Mouse (Mus musculus) liver, postnatal 0 days (tissue): ENCODE results near the gene Olfr543. TPM values are rescaled to one million over a fixed set of nuclear protein-coding genes. Genes with fewer than 3 reads are reported as not detected.
"Not testable (repeated sequence)": the region's sequence is repeated elsewhere in the genome, so short reads cannot be mapped to it uniquely, and the experiment has no call there.

Source experiments
- ATAC-seq: fragments of 200-750 bp; cut with Nextera tagmentation; 2 replicates; pipeline ENCODE4 v1.8.0; 2017; ENCODE audit warnings: mild to moderate bottlenecking, moderate library complexity
- DNase-seq: peaks from one replicate; pipeline ENCODE4 v3.0.0-alpha.2; 2016
- H3K27ac ChIP-seq: fragments of 300-500 bp; sonication (generic); 2 replicates; pipeline ENCODE4 v1.5.1; 2014; ENCODE audit warnings: antibody characterized with exemption, moderate library complexity, mild to moderate bottlenecking, low read depth
- H3K27me3 ChIP-seq: fragments of 300-500 bp; sonication (generic); 2 replicates; pipeline ENCODE4 v1.6.1; 2014; ENCODE audit warnings: low read length, control low read depth, mixed read lengths; ENCODE audit not compliant: insufficient read depth
- H3K36me3 ChIP-seq: fragments of 300-500 bp; sonication (generic); replicated peaks from 2 replicates; pipeline ENCODE4 v1.6.1; 2014; ENCODE audit warnings: mild to moderate bottlenecking, control low read depth, low read length, moderate library complexity, mixed read lengths; ENCODE audit not compliant: insufficient read depth
- H3K4me1 ChIP-seq: fragments of 300-500 bp; sonication (generic); 2 replicates; pipeline ENCODE4 v1.6.1; 2014; ENCODE audit warnings: antibody characterized with exemption, mild to moderate bottlenecking, control low read depth; ENCODE audit not compliant: insufficient read depth
- H3K4me2 ChIP-seq: fragments of 300-500 bp; sonication (generic); 2 replicates; pipeline ENCODE4 v1.6.1; 2014; ENCODE audit warnings: low read depth, mild to moderate bottlenecking, low read length, moderate library complexity, mixed read lengths
- H3K4me3 ChIP-seq: fragments of 300-500 bp; sonication (generic); 2 replicates; pipeline ENCODE4 v1.5.1; 2014; ENCODE audit warnings: low read depth, low read length
- H3K9ac ChIP-seq: fragments of 300-500 bp; sonication (generic); replicated peaks from 2 replicates; pipeline ENCODE4 v1.6.1; 2014; ENCODE audit warnings: mild to moderate bottlenecking, moderate library complexity
- H3K9me3 ChIP-seq: fragments of 300-500 bp; sonication (generic); 2 replicates; pipeline ENCODE4 v1.6.1; 2016; ENCODE audit warnings: mild to moderate bottlenecking, control low read depth, low read length, mixed read lengths
- CTCF ChIP-seq: sonication (generic); IDR thresholded peaks from 2 replicates; pipeline ENCODE4 v1.5.1; 2016; ENCODE audit warnings: antibody characterized with exemption, low read depth
- EP300 ChIP-seq: IDR thresholded peaks from 2 replicates; pipeline ENCODE4 v1.6.1; 2016; ENCODE audit warnings: antibody characterized with exemption, low read depth, mild to moderate bottlenecking
- WGBS: fragments of 180-500 bp; shearing (Covaris S2); extraction: QIAGEN DNeasy Blood & Tissue Kit; methylation state at CpG from one replicate; pipeline ENCODE4 v1.1.7; 2014; ENCODE audit not compliant: insufficient replicate concordance; 5-methylcytosine and 5-hydroxymethylcytosine counted together
- polyA plus RNA-seq: library from polyadenylated mRNA; unstranded; fragments of >200 nt; fragmentation: Nextera tagmentation; extraction: Ambion mirVana; gene quantifications from 2 replicates; pipeline ENCODE4 v1.2.1, GENCODE M21; 2015

Gene Olfr543
- polyA plus RNA-seq, 1 experiment from 2014 or later, result 0.19 TPM

DNA sequence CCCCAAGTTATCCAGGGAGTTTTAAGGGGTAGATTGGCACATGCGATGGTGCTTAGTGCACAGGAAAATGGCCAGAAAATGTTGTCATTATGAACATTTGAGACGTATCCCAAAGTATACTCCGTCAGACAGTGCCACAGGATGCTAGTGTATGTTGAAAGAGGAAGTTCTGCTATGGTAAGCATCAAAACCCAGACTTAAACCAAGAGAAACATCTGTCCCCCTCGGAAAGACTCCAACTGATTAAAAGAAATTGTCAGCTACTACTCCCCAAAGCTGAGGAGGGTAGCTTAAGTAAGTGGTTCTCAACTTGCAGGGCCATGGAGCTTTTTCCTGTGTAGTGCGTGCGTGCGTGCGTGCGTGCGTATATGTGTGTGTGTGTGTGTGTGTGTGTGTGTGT lies 30.4 kb upstream of the Olfr543 start:
- H3K9me3 ChIP-seq, result no peaks in the 10 kb centered on the region
- no peak overlapping the region for H3K27ac ChIP-seq
- H3K27me3 ChIP-seq, result 0 out of 2 replicates have a peak, but pooled peaks cover 5% of the 10 kb centered on the region
- H3K4me3 ChIP-seq, result no peak overlapping the region
- H3K4me2 ChIP-seq, result no peak overlapping the region
- TF ChIP-seq EP300, result no peak
- TF ChIP-seq CTCF, result no peak
- ATAC-seq (no peak), DNase-seq (no peak)
- H3K4me1 ChIP-seq, result no peaks in the 10 kb centered on the region
- 59% methylated on average over 10 of the region's 10 CpGs for WGBS
- H3K9ac ChIP-seq, result no peak overlapping the region
- no peaks in the 10 kb centered on the region for H3K36me3 ChIP-seq

DNA sequence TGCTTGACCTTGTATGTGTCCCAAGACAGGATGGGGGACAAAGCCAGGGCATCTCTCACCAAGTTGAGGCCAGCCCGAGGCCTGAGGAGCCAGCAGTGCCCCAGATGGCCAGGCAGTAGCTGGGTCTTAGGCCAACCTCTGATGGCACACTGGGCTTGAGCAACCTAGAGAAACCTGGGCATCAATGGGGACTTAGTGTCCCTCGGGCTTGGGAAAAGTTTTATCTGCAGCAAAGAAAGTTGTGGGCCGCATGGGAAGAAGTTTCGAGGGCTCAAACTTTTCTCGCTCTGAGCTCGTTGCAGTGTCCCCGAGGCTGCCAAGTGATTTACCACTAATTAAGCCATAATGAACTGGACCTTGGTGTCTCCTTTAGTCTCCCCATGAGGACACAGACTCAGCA lies 28.2 kb upstream of the Olfr543 start:
- TF ChIP-seq CTCF (no peak), EP300 (no peak)
- Histone ChIP-seq H3K9me3 (no peaks in the 10 kb centered on the region), H3K4me2 (no peak overlapping the region), H3K36me3 (no peaks in the 10 kb centered on the region), H3K4me1 (no peaks in the 10 kb centered on the region), H3K27ac (no peak overlapping the region), H3K9ac (no peak overlapping the region), H3K27me3 (0 out of 2 replicates have a peak, but pooled peaks cover 5% of the 10 kb centered on the region), H3K4me3 (no peak overlapping the region)
- DNase-seq (no peak), ATAC-seq (no peak)
- WGBS, result 73% methylated on average over 7 of the region's 7 CpGs

DNA sequence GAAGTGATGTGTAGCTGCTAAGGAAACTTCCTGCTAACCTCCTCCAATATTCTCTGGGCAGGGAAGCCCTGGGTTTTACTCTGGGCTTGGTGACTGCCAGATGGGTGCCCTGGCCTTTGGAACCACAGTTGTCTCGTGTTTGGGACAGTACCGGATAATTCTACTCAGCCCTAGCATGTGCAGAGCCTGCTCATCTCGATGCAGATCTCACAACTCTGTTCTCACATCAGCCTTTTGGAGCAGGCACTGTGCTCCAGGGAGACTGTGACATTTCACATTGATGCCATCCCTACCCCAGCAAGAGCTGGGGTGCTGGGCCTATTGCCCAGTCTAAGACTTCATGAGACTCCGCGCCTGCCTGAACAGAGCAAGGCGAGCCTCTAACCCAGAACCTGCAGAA lies 27.2 kb upstream of the Olfr543 start:
- Histone ChIP-seq H3K27me3 (0 out of 2 replicates have a peak, but pooled peaks cover 4% of the 10 kb centered on the region), H3K36me3 (no peaks in the 10 kb centered on the region), H3K9ac (no peak overlapping the region), H3K4me3 (no peak overlapping the region), H3K4me1 (no peaks in the 10 kb centered on the region), H3K9me3 (no peaks in the 10 kb centered on the region), H3K27ac (no peak overlapping the region), H3K4me2 (no peak overlapping the region)
- DNase-seq (no peak), ATAC-seq (no peak)
- 83% methylated on average over 6 of the region's 6 CpGs for WGBS
- TF ChIP-seq CTCF, result no peak
- TF ChIP-seq EP300, result no peak

DNA sequence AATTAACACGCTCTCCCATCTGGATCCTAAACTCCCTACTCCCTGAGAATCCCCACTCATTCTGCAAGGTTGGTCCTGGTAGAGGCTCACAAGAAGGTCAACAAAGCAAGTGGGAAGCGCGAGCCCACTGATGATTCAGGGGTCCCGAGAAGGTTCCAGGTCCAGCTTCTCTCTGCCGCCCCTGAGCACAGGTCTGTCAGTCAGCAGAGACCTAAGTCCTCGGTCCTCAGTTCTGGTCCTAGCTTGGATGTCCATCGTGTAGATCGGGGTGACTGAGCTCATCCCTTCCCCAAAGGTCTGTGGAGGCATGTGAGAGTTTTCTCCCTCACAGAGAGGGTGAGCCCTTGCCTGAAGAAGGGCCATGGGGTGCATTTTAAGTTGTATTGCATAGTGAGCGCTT lies 26.6 kb upstream of the Olfr543 start:
- no peaks in the 10 kb centered on the region for H3K9me3 ChIP-seq
- DNase-seq (no peak), ATAC-seq (no peak)
- H3K27ac ChIP-seq, result no peak overlapping the region
- TF ChIP-seq EP300 (no peak), CTCF (no peak)
- H3K4me3 ChIP-seq, result no peak overlapping the region
- no peaks in the 10 kb centered on the region for H3K27me3 ChIP-seq
- no peak overlapping the region for H3K9ac ChIP-seq
- no peak overlapping the region for H3K4me2 ChIP-seq
- H3K36me3 ChIP-seq, result no peaks in the 10 kb centered on the region
- H3K4me1 ChIP-seq, result no peaks in the 10 kb centered on the region
- 86% methylated on average over 9 of the region's 9 CpGs for WGBS

DNA sequence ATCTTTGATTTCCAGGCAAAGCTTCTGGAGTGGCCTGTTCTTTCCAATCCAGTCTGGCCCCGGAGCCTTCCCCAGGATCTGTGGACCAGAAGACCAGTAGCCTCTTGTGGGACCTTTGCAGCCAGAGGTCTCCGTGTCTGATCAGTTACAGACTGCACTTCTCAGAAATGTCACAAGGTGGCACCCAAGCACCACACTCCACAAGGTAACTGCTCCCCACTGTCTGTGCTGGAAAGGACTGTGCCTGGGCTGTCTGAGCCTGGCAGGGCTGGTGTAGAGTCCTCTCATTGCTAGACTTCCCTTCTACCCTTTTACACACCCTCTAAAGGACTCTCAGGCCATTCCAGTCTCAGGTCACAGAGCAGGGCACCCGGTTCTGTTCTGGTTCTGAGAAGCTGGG lies 25.4 kb upstream of the Olfr543 start:
- Histone ChIP-seq H3K9ac (no peak overlapping the region), H3K4me2 (no peak overlapping the region), H3K27ac (no peak overlapping the region), H3K36me3 (no peaks in the 10 kb centered on the region), H3K4me3 (no peak overlapping the region), H3K27me3 (no peaks in the 10 kb centered on the region), H3K9me3 (no peaks in the 10 kb centered on the region), H3K4me1 (no peaks in the 10 kb centered on the region)
- peak; percentile 89 for TF ChIP-seq CTCF
- no peak for TF ChIP-seq EP300
- 32% methylated on average over 3 of the region's 3 CpGs for WGBS
- ATAC-seq, result peak; percentile 57
- DNase-seq, result peak; percentile 77

DNA sequence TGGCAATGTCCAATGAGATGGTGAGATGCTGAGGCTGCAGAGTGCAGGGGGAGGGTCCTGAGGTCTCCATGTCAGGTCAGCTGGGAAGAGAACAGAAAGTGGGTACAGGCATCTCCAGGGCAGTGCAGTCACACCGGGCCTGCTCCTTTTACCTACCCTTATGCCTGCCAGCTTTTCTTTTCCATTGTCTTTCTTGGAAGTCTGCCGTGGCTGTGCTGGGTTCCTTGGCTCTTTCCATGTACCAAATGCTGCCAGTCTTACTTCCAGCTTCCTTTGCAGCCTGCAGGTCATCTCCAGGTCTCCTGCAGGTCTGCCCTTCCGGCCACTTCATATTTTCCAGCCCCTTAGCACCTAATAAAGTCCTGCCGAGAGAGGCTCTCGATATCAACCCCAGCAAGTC lies 20.5 kb upstream of the Olfr543 start:
- Histone ChIP-seq H3K27me3 (no peaks in the 10 kb centered on the region), H3K4me1 (no peaks in the 10 kb centered on the region), H3K4me2 (no peak overlapping the region), H3K4me3 (no peak overlapping the region), H3K9me3 (no peaks in the 10 kb centered on the region), H3K27ac (no peak overlapping the region), H3K9ac (no peak overlapping the region), H3K36me3 (no peaks in the 10 kb centered on the region)
- 75% methylated on average over 5 of the region's 5 CpGs for WGBS
- ATAC-seq (no peak), DNase-seq (no peak)
- TF ChIP-seq EP300 (no peak), CTCF (no peak)

DNA sequence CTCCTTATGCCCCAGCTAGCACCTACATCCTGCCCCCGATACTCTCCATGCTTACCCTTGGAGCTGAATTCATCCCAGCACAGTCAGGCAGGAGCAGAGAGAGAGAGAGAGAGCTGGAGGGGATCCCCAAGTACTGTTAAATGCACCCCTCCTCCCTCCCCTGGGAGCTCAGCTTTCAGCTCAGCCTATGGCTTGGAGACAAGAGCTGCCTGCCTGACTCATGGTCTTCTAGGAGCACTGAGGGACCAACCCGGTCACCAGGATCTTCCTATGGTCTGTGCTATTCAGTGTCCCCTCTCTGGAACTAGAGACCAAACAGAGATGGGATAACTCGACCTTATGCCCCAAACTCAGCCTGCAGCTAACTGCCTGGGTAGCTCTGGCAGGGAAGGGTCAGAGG lies 18.0 kb upstream of the Olfr543 start, which contains the start of gene Olfr545:
Olfr545 (minus strand) TSS at position 101 of the 400 bp plus-strand sequence.
- DNase-seq (no peak), ATAC-seq (no peak)
- H3K36me3 ChIP-seq, result no peaks in the 10 kb centered on the region
- H3K27me3 ChIP-seq, result no peaks in the 10 kb centered on the region
- H3K9ac ChIP-seq, result no peak within 1 kb of the TSS
- no peak within 1 kb of the TSS for H3K4me3 ChIP-seq
- H3K27ac ChIP-seq, result no peak within 1 kb of the TSS
- WGBS, result 64% methylated on average over 3 of the region's 3 CpGs
- no peak within 1 kb of the TSS for H3K4me2 ChIP-seq
- TF ChIP-seq EP300 (no peak), CTCF (no peak)
- no peaks in the 10 kb centered on the region for H3K9me3 ChIP-seq
- H3K4me1 ChIP-seq, result no peaks in the 10 kb centered on the region

DNA sequence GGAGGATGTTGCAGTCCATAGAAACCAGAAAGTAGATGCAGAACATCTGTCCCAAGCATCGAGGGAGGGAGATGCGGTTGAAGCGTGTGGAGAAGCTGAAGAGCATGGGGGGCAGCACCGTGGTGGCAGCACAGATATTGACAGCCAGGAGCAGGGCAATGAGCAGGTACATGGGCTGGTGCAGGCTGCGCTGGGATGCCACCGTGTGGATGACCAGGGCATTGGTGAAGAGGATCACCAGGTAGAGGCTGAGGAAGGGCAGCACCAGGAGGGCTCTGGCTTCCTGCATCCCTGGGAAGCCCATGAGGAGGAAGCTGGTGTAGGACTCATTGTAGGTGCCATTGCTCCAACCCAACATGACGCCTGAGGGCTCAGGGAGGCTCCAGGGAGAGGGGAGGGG lies 12.9 kb upstream of the Olfr543 start:
- H3K27ac ChIP-seq, ATAC-seq, H3K9me3 ChIP-seq, H3K36me3 ChIP-seq, H3K4me3 ChIP-seq, H3K9ac ChIP-seq, DNase-seq, H3K27me3 ChIP-seq, H3K4me2 ChIP-seq, H3K4me1 ChIP-seq: not testable (repeated sequence)
- 53% methylated on average over 6 of the region's 7 CpGs for WGBS
